Mouse (Mus musculus) CH12.LX (cell line): ENCODE results near the gene Il1rn. TPM values are rescaled to one million over a fixed set of nuclear protein-coding genes. Genes with fewer than 3 reads are reported as not detected.

Experiments
- DNase-seq: peaks from one replicate; pipeline ENCODE4 v3.0.0-alpha.2; 2013; ENCODE audit errors: extremely low read depth
- H3K27ac ChIP-seq: 2 replicates; pipeline ENCODE4 v1.5.1; 2012; ENCODE audit warnings: low read depth, mild to moderate bottlenecking, control low read depth, moderate library complexity; ENCODE audit not compliant: insufficient read depth
- H3K27me3 ChIP-seq: replicated peaks from 2 replicates; pipeline ENCODE3; 2012; ENCODE audit warnings: inconsistent platforms
- H3K36me3 ChIP-seq, 2 experiments: replicated peaks in 1 of 2; 2 replicates each; pipeline versions ENCODE3 to v1.6.1; 2012; ENCODE audit warnings: inconsistent platforms in 1 of 2, low read length in 1 of 2, mild to moderate bottlenecking in 1 of 2, mixed read lengths in 1 of 2, moderate library complexity in 1 of 2; ENCODE audit not compliant: control insufficient read depth in 1 of 2, insufficient read depth in 1 of 2
- H3K4me1 ChIP-seq, 2 experiments: 2 replicates each; pipeline ENCODE4 v1.6.1; 2012; ENCODE audit warnings: inconsistent platforms in 1 of 2, moderate library complexity in 1 of 2; ENCODE audit not compliant: insufficient read depth in 2 of 2, control insufficient read depth in 1 of 2
- H3K4me2 ChIP-seq: 2 replicates; pipeline ENCODE4 v1.6.1; 2012; ENCODE audit warnings: low read depth, mild to moderate bottlenecking, control low read depth; ENCODE audit not compliant: poor library complexity, insufficient read depth, severe bottlenecking
- H3K4me3 ChIP-seq, 3 experiments: fragments of 150-350 bp in 1 of 3; sonication (generic) in 1 of 3; replicated peaks in 1 of 3; 2 replicates each; pipeline versions ENCODE3 to v1.5.1; 2011 to 2012; ENCODE audit warnings: low read depth in 2 of 3, low read length in 2 of 3, mild to moderate bottlenecking in 2 of 3, moderate library complexity in 2 of 3, control low read depth in 1 of 3, improper control_type of control experiment in 1 of 3, inconsistent platforms in 1 of 3, mixed read lengths in 1 of 3; ENCODE audit not compliant: poor library complexity in 1 of 3
- H3K79me2 ChIP-seq: replicated peaks from 2 replicates; pipeline ENCODE4 v1.6.1; 2012; ENCODE audit warnings: mild to moderate bottlenecking, moderate library complexity; ENCODE audit not compliant: control insufficient read depth, poor library complexity, insufficient read depth, severe bottlenecking; ENCODE audit errors: extremely low read depth
- H3K9ac ChIP-seq: 2 replicates; pipeline ENCODE4 v1.6.1; 2012; ENCODE audit warnings: low read depth, mild to moderate bottlenecking, control low read depth, moderate library complexity; ENCODE audit not compliant: insufficient read depth
- H3K9me3 ChIP-seq: replicated peaks from 2 replicates; pipeline ENCODE3; 2012; ENCODE audit warnings: low read length, inconsistent platforms, mixed read lengths
- BHLHE40 ChIP-seq: IDR thresholded peaks from 2 replicates; pipeline ENCODE4 v1.6.1; 2011; ENCODE audit warnings: mild to moderate bottlenecking, low read depth, low read length, improper control_type of control experiment
- CHD1 ChIP-seq: IDR thresholded peaks from 2 replicates; pipeline ENCODE4 v1.6.1; 2012; ENCODE audit warnings: low read depth, low read length, improper control_type of control experiment, inconsistent platforms
- CHD2 ChIP-seq: IDR thresholded peaks from 2 replicates; pipeline ENCODE4 v1.6.1; 2011; ENCODE audit warnings: low read length, improper control_type of control experiment
- CTCF ChIP-seq, 2 experiments: IDR thresholded peaks in 1 of 2; conservative IDR thresholded peaks in 1 of 2; 2 replicates each; pipeline ENCODE4 v1.5.1; 2011 to 2012; ENCODE audit warnings: low read depth in 2 of 2, low read length in 2 of 2, improper control_type of control experiment in 1 of 2, inconsistent platforms in 1 of 2, mild to moderate bottlenecking in 1 of 2, moderate library complexity in 1 of 2
- E2F4 ChIP-seq: IDR thresholded peaks from 2 replicates; pipeline ENCODE4 v1.6.1; 2011; ENCODE audit warnings: low read depth, low read length, improper control_type of control experiment; ENCODE audit not compliant: insufficient replicate concordance
- EP300 ChIP-seq: IDR thresholded peaks from 2 replicates; pipeline ENCODE4 v1.6.1; 2011; ENCODE audit warnings: low read length, improper control_type of control experiment
- ETS1 ChIP-seq: conservative IDR thresholded peaks from 2 replicates; pipeline ENCODE4 v1.6.1; 2012; ENCODE audit warnings: low read depth, mild to moderate bottlenecking, inconsistent platforms, low read length, improper control_type of control experiment, moderate library complexity
- GABPA ChIP-seq: IDR thresholded peaks from 2 replicates; pipeline ENCODE4 v1.6.1; 2012; ENCODE audit warnings: low read depth, low read length, improper control_type of control experiment, inconsistent platforms; ENCODE audit not compliant: insufficient replicate concordance
- HCFC1 ChIP-seq: IDR thresholded peaks from 2 replicates; pipeline ENCODE4 v1.6.1; 2012; ENCODE audit warnings: low read depth, mild to moderate bottlenecking, inconsistent platforms, low read length, improper control_type of control experiment
- IRF4 ChIP-seq: IDR thresholded peaks from 2 replicates; pipeline ENCODE4 v1.6.1; 2014; ENCODE audit warnings: low read depth, mild to moderate bottlenecking, inconsistent platforms, low read length, improper control_type of control experiment
- JUN ChIP-seq: IDR thresholded peaks from 2 replicates; pipeline ENCODE4 v1.6.1; 2011; ENCODE audit warnings: low read depth, mild to moderate bottlenecking, low read length, improper control_type of control experiment, moderate library complexity; ENCODE audit not compliant: insufficient read depth
- JUND ChIP-seq: conservative IDR thresholded peaks from 2 replicates; pipeline ENCODE4 v1.6.1; 2011; ENCODE audit warnings: low read depth, low read length, improper control_type of control experiment
- KAT2A ChIP-seq: IDR thresholded peaks from 2 replicates; pipeline ENCODE4 v1.6.1; 2012; ENCODE audit warnings: low read length, improper control_type of control experiment, inconsistent platforms; ENCODE audit not compliant: insufficient replicate concordance
- MAFK ChIP-seq: IDR thresholded peaks from 2 replicates; pipeline ENCODE4 v1.6.1; 2011; ENCODE audit warnings: low read length, improper control_type of control experiment; ENCODE audit not compliant: insufficient replicate concordance
- MAX ChIP-seq: IDR thresholded peaks from 2 replicates; pipeline ENCODE4 v1.6.1; 2011; ENCODE audit warnings: low read length, improper control_type of control experiment
- MAZ ChIP-seq: IDR thresholded peaks from 2 replicates; pipeline ENCODE4 v1.6.1; 2012; ENCODE audit warnings: low read depth, mild to moderate bottlenecking, inconsistent platforms, low read length, improper control_type of control experiment, moderate library complexity
- MEF2A ChIP-seq: IDR thresholded peaks from 2 replicates; pipeline ENCODE4 v1.6.1; 2014; ENCODE audit warnings: low read depth, mild to moderate bottlenecking, inconsistent platforms, low read length, improper control_type of control experiment, borderline replicate concordance
- MXI1 ChIP-seq: IDR thresholded peaks from 2 replicates; pipeline ENCODE4 v1.6.1; 2011; ENCODE audit warnings: mild to moderate bottlenecking, low read depth, low read length, improper control_type of control experiment
- MYC ChIP-seq: IDR thresholded peaks from 2 replicates; pipeline ENCODE4 v1.6.1; 2011; ENCODE audit warnings: low read depth, mild to moderate bottlenecking, improper control_type of control experiment, low read length
- NELFE ChIP-seq: IDR thresholded peaks from 2 replicates; pipeline ENCODE4 v1.6.1; 2011; ENCODE audit warnings: low read depth, low read length, improper control_type of control experiment
- NRF1 ChIP-seq: IDR thresholded peaks from 2 replicates; pipeline ENCODE4 v1.6.1; 2014; ENCODE audit warnings: low read depth, mild to moderate bottlenecking, inconsistent platforms, low read length, improper control_type of control experiment, moderate library complexity
- PAX5 ChIP-seq: IDR thresholded peaks from 2 replicates; pipeline ENCODE4 v1.6.1; 2012; ENCODE audit warnings: low read length, inconsistent platforms, mixed read lengths
- POLR2A ChIP-seq: IDR thresholded peaks from 2 replicates; pipeline ENCODE4 v1.6.1; 2011; ENCODE audit warnings: low read depth, mild to moderate bottlenecking, improper control_type of control experiment, low read length
- POLR2AphosphoS2 ChIP-seq: IDR thresholded peaks from 2 replicates; pipeline ENCODE4 v1.6.1; 2011; ENCODE audit warnings: low read depth, low read length, improper control_type of control experiment
- RAD21 ChIP-seq: IDR thresholded peaks from 2 replicates; pipeline ENCODE4 v1.6.1; 2011; ENCODE audit warnings: low read depth, mild to moderate bottlenecking, low read length, improper control_type of control experiment, moderate library complexity
- RCOR1 ChIP-seq: conservative IDR thresholded peaks from 2 replicates; pipeline ENCODE4 v1.6.1; 2012; ENCODE audit warnings: low read depth, mild to moderate bottlenecking, inconsistent platforms, low read length, improper control_type of control experiment
- SIN3A ChIP-seq: IDR thresholded peaks from 2 replicates; pipeline ENCODE4 v1.6.1; 2012; ENCODE audit warnings: low read length, improper control_type of control experiment, inconsistent platforms
- SMC3 ChIP-seq: IDR thresholded peaks from 2 replicates; pipeline ENCODE4 v1.6.1; 2011; ENCODE audit warnings: low read depth, low read length, improper control_type of control experiment
- TBP ChIP-seq: conservative IDR thresholded peaks from 2 replicates; pipeline ENCODE4 v1.6.1; 2011; ENCODE audit warnings: low read depth, low read length, improper control_type of control experiment
- TCF12 ChIP-seq: IDR thresholded peaks from 2 replicates; pipeline ENCODE4 v1.6.1; 2014; ENCODE audit warnings: low read depth, mild to moderate bottlenecking, inconsistent platforms, low read length, improper control_type of control experiment
- UBTF ChIP-seq: IDR thresholded peaks from 2 replicates; pipeline ENCODE4 v1.6.1; 2012; ENCODE audit warnings: low read depth, mild to moderate bottlenecking, inconsistent platforms, low read length, improper control_type of control experiment, moderate library complexity
- USF1 ChIP-seq: IDR thresholded peaks from 2 replicates; pipeline ENCODE4 v1.6.1; 2014; ENCODE audit warnings: low read depth, mild to moderate bottlenecking, inconsistent platforms, low read length, improper control_type of control experiment
- USF2 ChIP-seq: conservative IDR thresholded peaks from 2 replicates; pipeline ENCODE4 v1.6.1; 2011; ENCODE audit warnings: low read depth, low read length, improper control_type of control experiment
- ZC3H11A ChIP-seq: IDR thresholded peaks from 2 replicates; pipeline ENCODE4 v1.6.1; 2012; ENCODE audit warnings: low read depth, mild to moderate bottlenecking, inconsistent platforms, low read length, improper control_type of control experiment
- ZKSCAN1 ChIP-seq: IDR thresholded peaks from 2 replicates; pipeline ENCODE4 v1.6.1; 2012; ENCODE audit warnings: low read depth, inconsistent platforms, low read length, improper control_type of control experiment, borderline replicate concordance
- ZMIZ1 ChIP-seq: IDR thresholded peaks from 2 replicates; pipeline ENCODE4 v1.6.1; 2012; ENCODE audit warnings: low read depth, mild to moderate bottlenecking, inconsistent platforms, low read length, improper control_type of control experiment
- ZNF384 ChIP-seq: IDR thresholded peaks from 2 replicates; pipeline ENCODE4 v1.6.1; 2012; ENCODE audit warnings: low read depth, low read length, improper control_type of control experiment, inconsistent platforms
- dilution Hi-C: fragments of 300-500 bp; cut with MboI; formaldehyde crosslinking; loops from 2 replicates; pipeline ENCODE4 v1.14.3; 2020; ENCODE audit warnings: low sequenced_read_pairs; ENCODE audit not compliant: extremely low pct_unique_long_range_greater_than_20kb, extremely low pct_ligation_motif_present
- in situ Hi-C: fragments of 300-500 bp; cut with MboI; formaldehyde crosslinking; loops from 3 replicates; pipeline ENCODE4 v1.14.3; 2019; ENCODE audit warnings: low sequenced_read_pairs, low pct_ligation_motif_present, low pct_unique_long_range_greater_than_20kb, mixed read lengths
- polyA plus RNA-seq: library from polyadenylated mRNA; unstranded; fragments of >175 nt; gene quantifications from 2 replicates; pipeline ENCODE4 v1.2.1, GENCODE M21; 2012; ENCODE audit warnings: low read depth; ENCODE audit not compliant: insufficient read length
- total RNA-seq, 2 experiments: library from RNA; depleted of rRNA; stranded (reverse); fragments of 300-350 nt in 1 of 2; fragments of >200 nt in 1 of 2; gene quantifications; 2 replicates each; pipeline ENCODE4 v1.2.3; 2012 to 2014

The Il1rn gene
- total and polyA plus RNA-seq, 3 experiments, result 0.37 to 0.98 (median 0.71) TPM

DNA sequence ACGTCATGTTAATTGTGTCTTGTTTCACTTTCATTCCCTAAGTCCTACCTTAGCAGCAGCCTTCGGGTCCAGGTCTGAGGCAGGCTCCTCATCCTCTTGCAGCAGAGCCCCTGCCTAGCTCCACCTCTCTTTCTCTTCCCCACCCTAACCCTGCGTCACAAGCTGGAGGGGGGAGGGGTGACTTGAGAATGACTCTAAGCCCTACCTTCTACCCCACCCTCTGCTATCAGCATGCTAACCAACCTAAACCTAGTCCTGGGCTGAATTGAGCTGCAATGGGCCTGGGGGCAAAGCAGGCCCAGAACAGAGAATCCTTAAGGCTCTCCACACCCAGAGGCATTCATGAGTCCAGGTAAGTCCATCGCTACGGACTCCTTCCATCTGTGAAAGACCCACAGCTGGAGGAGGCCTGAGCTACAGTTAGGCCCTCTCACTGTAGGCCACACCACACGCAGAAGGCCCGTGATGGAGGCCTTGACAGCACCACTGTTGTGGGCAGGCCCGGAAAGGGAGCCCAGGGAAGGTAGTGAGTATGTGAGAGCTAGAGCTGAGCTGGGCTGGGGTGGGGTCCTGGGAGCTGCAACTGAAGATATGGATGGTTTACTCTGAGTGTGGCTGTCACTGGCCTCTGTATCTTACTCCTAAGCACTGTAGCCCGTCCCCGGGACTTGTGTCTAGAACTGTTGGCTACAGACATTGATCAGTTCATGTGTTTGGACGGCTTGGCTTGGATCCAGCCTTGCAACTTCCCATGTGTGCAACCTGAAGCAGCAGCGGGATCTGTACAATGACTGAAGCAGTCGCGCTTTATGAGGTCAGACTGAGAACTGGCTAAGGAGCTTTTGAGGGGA lies 48.7 kb downstream of the Il1rn start:
- H3K27me3 ChIP-seq, result no peaks in the 10 kb centered on the region
- H3K79me2 ChIP-seq, result peaks cover 46% of the 10 kb centered on the region
- H3K9me3 ChIP-seq, result no peaks in the 10 kb centered on the region
- in situ Hi-C loops (no loop called here), dilution Hi-C loops (no loop called here)
- peaks cover 15 to 30% of the 10 kb centered on the region in 2 experiments for H3K36me3 ChIP-seq
- H3K4me1 ChIP-seq, result peaks cover 27 to 60% of the 10 kb centered on the region in 2 experiments
- H3K4me2 ChIP-seq, result peak overlapping the region; percentile 63
- H3K27ac ChIP-seq, result peak overlapping the region; percentile 76
- peak; percentile 94 for DNase-seq
- peak overlapping the region; percentile 71 to 98 (median 94) for H3K4me3 ChIP-seq
- H3K9ac ChIP-seq, result peak overlapping the region; percentile 97
- peak; percentile 84 for TF ChIP-seq CHD2
- TF ChIP-seq POLR2A, result peak; percentile 61
- peak; percentile 94 for TF ChIP-seq MAZ
- TF ChIP-seq TCF12, result peak; percentile 64
- no peak for TF ChIP-seq E2F4
- TF ChIP-seq ETS1, result 0 out of 2 replicates have a peak, but pooled peaks have one; percentile 30
- TF ChIP-seq RCOR1, result no peak
- TF ChIP-seq RAD21, result no peak
- TF ChIP-seq JUND, result peak; percentile 41; the same call in 1 of the 2 replicates
- TF ChIP-seq CTCF (conservative IDR thresholded peaks at IDR 0.05 in 1 of 2, IDR thresholded peaks at IDR 0.05 in 1 of 2; ENCODE audit: low read depth in 2 of 2, low read length in 2 of 2), result no peak
- TF ChIP-seq JUN, result no peak
- 0 out of 2 replicates have a peak, but pooled peaks have one; percentile 51 for TF ChIP-seq POLR2AphosphoS2
- TF ChIP-seq SMC3, result no peak; the same call in 1 of the 2 replicates
- TF ChIP-seq GABPA, result no peak
- 0 out of 2 replicates have a peak, but pooled peaks have one; percentile 58 for TF ChIP-seq MXI1
- no peak for TF ChIP-seq ZNF384
- TF ChIP-seq CHD1, result 0 out of 2 replicates have a peak, but pooled peaks have one; percentile 42
- no peak for TF ChIP-seq MAFK
- TF ChIP-seq USF1, result no peak
- peak; percentile 63 for TF ChIP-seq NELFE
- TF ChIP-seq ZMIZ1, result peak; percentile 84
- no peak; the same call in 1 of the 2 replicates for TF ChIP-seq ZKSCAN1
- TF ChIP-seq MAX, result peak; percentile 46
- TF ChIP-seq BHLHE40, result no peak
- peak; percentile 19; the same call in 1 of the 2 replicates for TF ChIP-seq NRF1
- no peak for TF ChIP-seq ZC3H11A
- peak; percentile 14; the same call in 1 of the 2 replicates for TF ChIP-seq SIN3A
- peak; percentile 59; the same call in 1 of the 2 replicates for TF ChIP-seq MYC
- peak; percentile 58; the same call in 1 of the 2 replicates for TF ChIP-seq KAT2A
- TF ChIP-seq HCFC1, result peak; percentile 32
- no peak; the same call in 1 of the 2 replicates for TF ChIP-seq TBP
- TF ChIP-seq EP300, result no peak; the same call in 1 of the 2 replicates
- no peak for TF ChIP-seq PAX5
- no peak for TF ChIP-seq USF2
- peak; percentile 65; the same call in 1 of the 2 replicates for TF ChIP-seq IRF4
- no peak for TF ChIP-seq MEF2A
- TF ChIP-seq UBTF, result no peak
